Mouse (Mus musculus) lung, adult 2 months (tissue): ENCODE measurements around the gene Stradb. TPM values are rescaled to one million over a fixed set of nuclear protein-coding genes. Genes with fewer than 3 reads are reported as not detected.

Experiments
- DNase-seq: peaks from one replicate; pipeline ENCODE4 v3.0.0; 2022
- H3K4me1 ChIP-seq: fragments of 200-500 bp; 2 replicates; pipeline ENCODE4 v1.6.1; 2011; ENCODE audit warnings: low read length; ENCODE audit not compliant: control insufficient read depth, insufficient read depth
- H3K4me3 ChIP-seq: fragments of 200-500 bp; replicated peaks from 2 replicates; pipeline ENCODE3; 2011; ENCODE audit warnings: low read depth, mild to moderate bottlenecking, control low read depth, low read length; ENCODE audit errors: extremely low read depth
- CTCF ChIP-seq: fragments of 200-500 bp; IDR thresholded peaks from 2 replicates; pipeline ENCODE4 v1.5.1; 2011; ENCODE audit warnings: mild to moderate bottlenecking, low read length, control low read depth; ENCODE audit not compliant: insufficient read depth
- POLR2A ChIP-seq: fragments of 200-500 bp; IDR thresholded peaks from 2 replicates; pipeline ENCODE4 v1.6.1; 2011; ENCODE audit warnings: low read depth, mild to moderate bottlenecking, control low read depth, low read length, borderline replicate concordance; ENCODE audit errors: extremely low read depth
- WGBS: fragments of 180-500 bp; shearing (Covaris S2); methylation state at CpG from one replicate; pipeline ENCODE4 v1.1.7; 2018; 5-methylcytosine and 5-hydroxymethylcytosine counted together
- polyA plus RNA-seq: library from polyadenylated mRNA; depleted of rRNA; stranded (reverse); fragments of >200 nt; gene quantifications from 2 replicates; pipeline ENCODE4 v1.2.3, GENCODE M21; 2012

The Stradb gene
- polyA plus RNA-seq, 1 experiment, result 8.9 TPM

- no peak for DNase-seq
- WGBS, result 82% methylated on average over 2 of the region's 2 CpGs
- peaks cover 20% of the 10 kb centered on the region for H3K4me1 ChIP-seq
Observed at GRCm38 (mm10) chr1:58959682-58960081, 13.6 kb upstream of the Stradb start.

GRCm38 (mm10) chr1:58961152-58961893 lies 12.0 kb upstream of the Stradb start:
- 29% methylated on average over 12 of the region's 12 CpGs for WGBS
- Histone ChIP-seq H3K4me1 (peaks cover 14% of the 10 kb centered on the region), H3K4me3 (no peak overlapping the region)
- TF ChIP-seq CTCF (no peak), POLR2A (no peak)
- no peak for DNase-seq

More at GRCm38 (mm10) chr1:58959682-58960081, 13.6 kb upstream of the Stradb start:
- TF ChIP-seq CTCF (no peak), POLR2A (no peak)
- H3K4me3 ChIP-seq, result no peak overlapping the region

GRCm38 (mm10) chr1:58962418-58962817 lies 10.9 kb upstream of the Stradb start:
- TF ChIP-seq CTCF, result no peak
- 73% methylated on average over 5 of the region's 5 CpGs for WGBS
- peaks cover 8% of the 10 kb centered on the region for H3K4me1 ChIP-seq
- DNase-seq, result no peak
- H3K4me3 ChIP-seq, result no peak overlapping the region

- no peak for DNase-seq
- peaks cover 7% of the 10 kb centered on the region for H3K4me1 ChIP-seq
- TF ChIP-seq POLR2A (no peak), CTCF (no peak)
- H3K4me3 ChIP-seq, result no peak overlapping the region
Observed at GRCm38 (mm10) chr1:58962865-58963264, 10.5 kb upstream of the Stradb start.

- TF ChIP-seq CTCF, result no peak
- no peak for TF ChIP-seq POLR2A
- H3K4me3 ChIP-seq, result no peak overlapping the region
- 33% methylated on average over 4 of the region's 4 CpGs for WGBS
- H3K4me1 ChIP-seq, result peaks cover 7% of the 10 kb centered on the region
- no peak for DNase-seq
Observed at GRCm38 (mm10) chr1:58967534-58967933, 5.8 kb upstream of the Stradb start.

- 71% methylated on average over 5 of the region's 5 CpGs for WGBS
- no peak for DNase-seq
- Histone ChIP-seq H3K4me1 (peaks cover 10% of the 10 kb centered on the region), H3K4me3 (no peak overlapping the region)
- no peak for TF ChIP-seq POLR2A
- no peak for TF ChIP-seq CTCF
Observed at GRCm38 (mm10) chr1:58970054-58970453, 3.3 kb upstream of the Stradb start.

- no peak for DNase-seq
- TF ChIP-seq POLR2A, result no peak
- no peak for TF ChIP-seq CTCF
- WGBS, result 78% methylated on average over 6 of the region's 6 CpGs
- Histone ChIP-seq H3K4me3 (no peak overlapping the region), H3K4me1 (peaks cover 12% of the 10 kb centered on the region)
Observed at GRCm38 (mm10) chr1:58971097-58971496, 2.2 kb upstream of the Stradb start.

- DNase-seq, result no peak
- TF ChIP-seq POLR2A (0 out of 2 replicates have a peak, but pooled peaks have one; percentile 61), CTCF (no peak)
- 1% methylated on average over 28 of the region's 28 CpGs for WGBS
- Histone ChIP-seq H3K4me3 (peak overlapping the region; percentile 81), H3K4me1 (peaks cover 12% of the 10 kb centered on the region)
Observed at GRCm38 (mm10) chr1:58972851-58973365, 414 bp upstream of the Stradb start.

- TF ChIP-seq CTCF (no peak), POLR2A (no peak)
- DNase-seq, result no peak
- 89% methylated on average over 3 of the region's 3 CpGs for WGBS
- no peak overlapping the region for H3K4me3 ChIP-seq
- no peaks in the 10 kb centered on the region for H3K4me1 ChIP-seq
Observed at GRCm38 (mm10) chr1:58982276-58982675, 9.0 kb downstream of the Stradb start.

- Histone ChIP-seq H3K4me1 (no peaks in the 10 kb centered on the region), H3K4me3 (no peak overlapping the region)
- TF ChIP-seq CTCF (no peak), POLR2A (no peak)
- DNase-seq, result no peak
- 82% methylated on average over 5 of the region's 5 CpGs for WGBS
Observed at GRCm38 (mm10) chr1:58984586-58984985, 11.3 kb downstream of the Stradb start.
